Mouse (Mus musculus) splenic B cell, adult 2 months (primary cell): Measurements from ENCODE around the gene Myo1b.

Experiments used
- DNase-seq: peaks from one replicate; pipeline ENCODE4 v3.0.0-alpha.2; 2011; ENCODE audit warnings: low read depth, low spot score
- H3K27me3 ChIP-seq: 2 replicates; pipeline ENCODE4 v1.6.1; 2012; ENCODE audit warnings: mild to moderate bottlenecking, low read length, moderate library complexity, mixed read lengths; ENCODE audit not compliant: control insufficient read depth, poor library complexity, insufficient read depth, severe bottlenecking
- H3K36me3 ChIP-seq: 2 replicates; pipeline ENCODE4 v1.6.1; 2012; ENCODE audit warnings: mild to moderate bottlenecking, low read length, moderate library complexity, mixed read lengths; ENCODE audit not compliant: control insufficient read depth, poor library complexity, insufficient read depth, severe bottlenecking

Gene Myo1b

GRCm38 (mm10) chr1:51805040-51805610 is 110.7 kb downstream of the Myo1b start:
- peak; percentile 54 for DNase-seq
- no peaks in the 10 kb centered on the region for H3K27me3 ChIP-seq

GRCm38 (mm10) chr1:51804296-51805039 is 111.4 kb downstream of the Myo1b start:
- Histone ChIP-seq H3K36me3 (no peaks in the 10 kb centered on the region), H3K27me3 (no peaks in the 10 kb centered on the region)
- no peak for DNase-seq

More at GRCm38 (mm10) chr1:51805040-51805610, 110.7 kb downstream of the Myo1b start:
- H3K36me3 ChIP-seq, result no peaks in the 10 kb centered on the region

- Histone ChIP-seq H3K36me3 (no peaks in the 10 kb centered on the region), H3K27me3 (no peaks in the 10 kb centered on the region)
- no peak for DNase-seq
Observed at GRCm38 (mm10) chr1:51798011-51798471, 117.8 kb downstream of the Myo1b start.

GRCm38 (mm10) chr1:51795586-51796309 is 120.1 kb downstream of the Myo1b start:
- DNase-seq, result no peak

GRCm38 (mm10) chr1:51789269-51789668 is 126.6 kb downstream of the Myo1b start:
- Histone ChIP-seq H3K36me3 (no peaks in the 10 kb centered on the region), H3K27me3 (no peaks in the 10 kb centered on the region)
- DNase-seq, result no peak

More at GRCm38 (mm10) chr1:51795586-51796309, 120.1 kb downstream of the Myo1b start:
- no peaks in the 10 kb centered on the region for H3K36me3 ChIP-seq
- no peaks in the 10 kb centered on the region for H3K27me3 ChIP-seq

- Histone ChIP-seq H3K36me3 (no peaks in the 10 kb centered on the region), H3K27me3 (no peaks in the 10 kb centered on the region)
- no peak for DNase-seq
Observed at GRCm38 (mm10) chr1:51782091-51782490, 133.8 kb downstream of the Myo1b start.

- no peaks in the 10 kb centered on the region for H3K27me3 ChIP-seq
- DNase-seq, result no peak
- H3K36me3 ChIP-seq, result no peaks in the 10 kb centered on the region
Observed at GRCm38 (mm10) chr1:51780357-51780756, 135.5 kb downstream of the Myo1b start.

GRCm38 (mm10) chr1:51778241-51778640 is 137.6 kb downstream of the Myo1b start:
- DNase-seq, result no peak
- no peaks in the 10 kb centered on the region for H3K27me3 ChIP-seq
- H3K36me3 ChIP-seq, result no peaks in the 10 kb centered on the region

GRCm38 (mm10) chr1:51770504-51770871 is 145.4 kb downstream of the Myo1b start:
- Histone ChIP-seq H3K36me3 (no peaks in the 10 kb centered on the region), H3K27me3 (no peaks in the 10 kb centered on the region)
- no peak for DNase-seq

- Histone ChIP-seq H3K36me3 (no peaks in the 10 kb centered on the region), H3K27me3 (no peaks in the 10 kb centered on the region)
- DNase-seq, result no peak
Observed at GRCm38 (mm10) chr1:51769815-51770503, 145.9 kb downstream of the Myo1b start.

- Histone ChIP-seq H3K36me3 (no peaks in the 10 kb centered on the region), H3K27me3 (no peaks in the 10 kb centered on the region)
- DNase-seq, result no peak
Observed at GRCm38 (mm10) chr1:51766271-51766670, 149.6 kb downstream of the Myo1b start.

GRCm38 (mm10) chr1:51765156-51765555 is 150.7 kb downstream of the Myo1b start:
- DNase-seq, result no peak
- Histone ChIP-seq H3K36me3 (no peaks in the 10 kb centered on the region), H3K27me3 (no peaks in the 10 kb centered on the region)

- DNase-seq, result no peak
Observed at GRCm38 (mm10) chr1:51759657-51760056, 156.2 kb downstream of the Myo1b start.

GRCm38 (mm10) chr1:51758326-51759109 is 157.4 kb downstream of the Myo1b start:
- Histone ChIP-seq H3K27me3 (no peaks in the 10 kb centered on the region; the same call in 1 of the 2 replicates), H3K36me3 (no peaks in the 10 kb centered on the region)
- DNase-seq, result no peak

More at GRCm38 (mm10) chr1:51759657-51760056, 156.2 kb downstream of the Myo1b start:
- H3K27me3 ChIP-seq, result no peaks in the 10 kb centered on the region; the same call in 1 of the 2 replicates
- no peaks in the 10 kb centered on the region for H3K36me3 ChIP-seq
